Mouse (Mus musculus) heart, postnatal 10 days (tissue): ENCODE measurements around the gene Nsun4. TPM values are rescaled to one million over a fixed set of nuclear protein-coding genes. Genes with fewer than 3 reads are reported as not detected.
A peak's percentile ranks its signal among the peaks of the same experiment; 100 is the strongest.

Source experiments
- DNase-seq, 2 experiments: peaks; one replicate each; pipeline ENCODE4 v3.0.0; 2021
- intact Hi-C: fragments of 180-260 bp; cut with DNase I; formaldehyde crosslinking; loops from one replicate; pipeline ENCODE4 v1.15.1; 2025
- total RNA-seq, 2 experiments: library from RNA; stranded (reverse); gene quantifications; 2 replicates each; pipeline ENCODE4 v1.2.3; 2021

The Nsun4 gene
- total RNA-seq, 2 experiments from 2014 or later = 23.5 to 24.8 TPM

- DNase-seq = no peak
- intact Hi-C loops = no loop called here
These were observed 65.7 kb downstream of the Nsun4 start for GRCm38 (mm10) chr4:115987858-115988530.

DNA sequence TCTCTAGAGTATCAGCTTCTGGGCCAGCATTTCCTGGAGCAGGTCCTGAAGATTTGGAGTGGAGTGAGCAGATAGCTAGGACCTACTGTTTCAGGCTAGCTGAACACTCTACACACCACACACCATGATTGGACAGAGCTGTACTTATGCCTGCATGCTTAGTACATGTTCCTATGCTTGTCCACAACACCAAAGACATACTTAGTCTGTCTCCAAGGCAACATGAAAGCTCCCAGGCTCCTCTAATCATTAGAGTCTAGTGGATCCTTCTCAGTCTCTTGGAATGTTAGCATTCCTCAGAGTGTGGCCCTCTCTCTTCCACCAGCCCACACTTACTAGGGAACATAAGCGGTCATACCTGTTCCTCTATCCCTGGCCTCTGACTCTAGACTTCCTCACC, 66.2 kb downstream of the Nsun4 start:
- intact Hi-C loops = no loop called here
- DNase-seq = no peak

DNA sequence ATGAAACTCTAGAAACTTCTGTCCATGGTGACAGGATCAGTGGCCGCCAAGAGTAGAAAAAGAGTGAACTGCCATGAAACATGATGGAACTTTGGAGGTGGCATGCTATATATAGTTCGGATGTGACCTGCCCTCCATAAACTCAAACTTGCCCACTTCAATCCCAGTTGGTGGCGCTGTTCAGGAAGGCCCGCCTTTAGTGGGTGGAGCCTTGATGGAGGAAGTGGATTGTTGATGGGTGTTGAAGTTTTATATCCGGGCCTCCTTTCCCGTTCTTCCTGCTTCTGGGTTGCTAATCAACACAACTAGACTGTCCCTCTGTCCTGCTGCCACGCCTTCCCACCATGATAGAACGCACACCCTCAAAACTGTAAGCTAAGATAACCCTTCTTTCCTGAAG, 68.7 kb downstream of the Nsun4 start:
- DNase-seq = peak in 1 of 2 experiments; percentile 33
- intact Hi-C loops = loop anchor here (1.0 kb wide), 1 partner anchor 82 kb away; no protein-coding TSS in a partner anchor

DNA sequence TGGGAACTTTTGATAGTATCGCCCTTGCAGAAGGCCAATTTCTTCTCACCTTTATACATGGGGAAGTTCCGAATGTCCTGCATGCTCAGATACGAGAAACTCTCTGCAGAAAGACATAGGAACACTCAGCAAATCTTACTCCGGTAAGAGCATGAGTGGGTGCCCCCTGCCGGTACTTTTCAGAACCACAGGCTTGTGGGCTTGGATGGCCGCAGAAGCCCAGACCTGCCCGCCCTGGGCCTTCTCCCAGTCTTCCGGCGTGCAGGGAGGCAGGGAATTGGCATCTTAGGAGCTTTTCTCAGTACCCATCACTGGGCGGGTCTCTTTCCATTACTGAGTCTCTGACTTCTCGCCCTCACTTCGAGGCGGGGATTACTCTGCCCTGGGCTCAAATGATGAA, 69.6 kb downstream of the Nsun4 start:
- peak; percentile 80 to 91 for DNase-seq
- intact Hi-C loops = loop anchor here (1.0 kb wide), 1 partner anchor 81 kb away; no protein-coding TSS in a partner anchor

Other genes with a start within 250 kb of the Nsun4 start
- gene Mob3c, start 225.8 kb downstream of the Nsun4 start, total RNA-seq = 1 to 10 TPM; 6.1 to 7.0 TPM
- 10 to 100 TPM; 26.2 to 30.2 TPM for gene Mknk1, start 214.7 kb downstream of the Nsun4 start, total RNA-seq
- not detected for gene Kncn, start 169.5 kb downstream of the Nsun4 start, total RNA-seq
- gene 6430628N08Rik, start 163.2 kb downstream of the Nsun4 start, total RNA-seq = not detected
- gene Dmbx1, start 114.0 kb downstream of the Nsun4 start, total RNA-seq = not detected
- under 1 TPM; 0.60 to 0.94 TPM for gene Faah, start 36.0 kb downstream of the Nsun4 start, total RNA-seq
- 1,000 to 10,000 TPM; 1,784 to 1,838 TPM for gene Uqcrh, start 21.2 kb upstream of the Nsun4 start, total RNA-seq
- 10 to 100 TPM; 33.2 to 39.7 TPM for gene Lrrc41, start 21.4 kb upstream of the Nsun4 start, total RNA-seq
- gene Rad54l, start 69.8 kb upstream of the Nsun4 start, total RNA-seq = 1 to 10 TPM; 3.7 TPM
- gene Pomgnt1, start 70.0 kb upstream of the Nsun4 start, total RNA-seq = 10 to 100 TPM; 78.4 to 81.9 TPM
- gene Lurap1, start 97.5 kb upstream of the Nsun4 start, total RNA-seq = 1 to 10 TPM; 4.6 to 5.1 TPM
- gene Tspan1, start 113.7 kb upstream of the Nsun4 start, total RNA-seq = under 1 TPM in 1 of 2 experiments, not detected in 1; 0.14 TPM
- gene 1700042G07Rik, start 119.5 kb upstream of the Nsun4 start, total RNA-seq = not detected
- under 1 TPM in 1 of 2 experiments, not detected in 1; 0.96 TPM for gene Gm49337, start 119.5 kb upstream of the Nsun4 start, total RNA-seq
- 10 to 100 TPM; 20.6 to 29.3 TPM for gene Pik3r3, start 167.7 kb upstream of the Nsun4 start, total RNA-seq